Mouse (Mus musculus): ENCODE data around the gene Tnrc6c.

Gene Tnrc6c

GRCm38 (mm10) chr11:117677594-117677993 lies 23.5 kb downstream of the Tnrc6c start:
- DNase-seq: no peak

- DNase-seq: no peak
Measured at GRCm38 (mm10) chr11:117678155-117678554, 24.1 kb downstream of the Tnrc6c start.

GRCm38 (mm10) chr11:117678740-117679139 lies 24.7 kb downstream of the Tnrc6c start:
- DNase-seq: peak in 1 of 2 experiments; percentile 26

- DNase-seq: no peak
Measured at GRCm38 (mm10) chr11:117684640-117685039, 30.6 kb downstream of the Tnrc6c start.

- DNase-seq: no peak
Measured at GRCm38 (mm10) chr11:117685461-117685860, 31.4 kb downstream of the Tnrc6c start.

- DNase-seq: peak in 1 of 2 experiments; percentile 19
Measured at GRCm38 (mm10) chr11:117686021-117686420, 31.9 kb downstream of the Tnrc6c start.

- DNase-seq: no peak
Measured at GRCm38 (mm10) chr11:117688603-117689002, 34.5 kb downstream of the Tnrc6c start.

- DNase-seq: no peak
Measured at GRCm38 (mm10) chr11:117691311-117691710, 37.2 kb downstream of the Tnrc6c start.

- no peak for DNase-seq
Measured at GRCm38 (mm10) chr11:117694050-117694449, 40.0 kb downstream of the Tnrc6c start.

- no peak for DNase-seq
Measured at GRCm38 (mm10) chr11:117696585-117696984, 42.5 kb downstream of the Tnrc6c start.

GRCm38 (mm10) chr11:117700871-117701270 lies 46.8 kb downstream of the Tnrc6c start:
- no peak for DNase-seq

- DNase-seq: no peak
Measured at GRCm38 (mm10) chr11:117706267-117706666, 52.2 kb downstream of the Tnrc6c start.

GRCm38 (mm10) chr11:117707238-117707637 lies 53.1 kb downstream of the Tnrc6c start:
- DNase-seq: no peak

- DNase-seq: peak; percentile 66 to 72
Measured at GRCm38 (mm10) chr11:117709308-117709707, 55.2 kb downstream of the Tnrc6c start.

- no peak for DNase-seq
Measured at GRCm38 (mm10) chr11:117710815-117711294, 56.8 kb downstream of the Tnrc6c start.

GRCm38 (mm10) chr11:117712065-117712464 lies 58.0 kb downstream of the Tnrc6c start:
- no peak for DNase-seq

- DNase-seq: no peak
Measured at GRCm38 (mm10) chr11:117713375-117713774, 59.3 kb downstream of the Tnrc6c start.

- DNase-seq: no peak
Measured at GRCm38 (mm10) chr11:117718838-117719237, 64.7 kb downstream of the Tnrc6c start.

- DNase-seq: no peak
Measured at GRCm38 (mm10) chr11:117724604-117725301, 70.7 kb downstream of the Tnrc6c start.

- DNase-seq: no peak
Measured at GRCm38 (mm10) chr11:117727031-117727430, 72.9 kb downstream of the Tnrc6c start.

GRCm38 (mm10) chr11:117728245-117728644 lies 74.2 kb downstream of the Tnrc6c start:
- DNase-seq: no peak

- no peak for DNase-seq
Measured at GRCm38 (mm10) chr11:117728841-117729240, 74.8 kb downstream of the Tnrc6c start.

GRCm38 (mm10) chr11:117729341-117729740 lies 75.3 kb downstream of the Tnrc6c start:
- DNase-seq: no peak

GRCm38 (mm10) chr11:117729798-117730489 lies 75.9 kb downstream of the Tnrc6c start:
- no peak for DNase-seq
